Mouse (Mus musculus) heart, adult 8-10 months (tissue): ENCODE results near the gene Clk4. TPM values are rescaled to one million over a fixed set of nuclear protein-coding genes. Genes with fewer than 3 reads are reported as not detected.

Experiments
- DNase-seq: peaks from one replicate; pipeline ENCODE4 v3.0.0; 2022; ENCODE audit warnings: low spot score
- total RNA-seq, 4 experiments: library from RNA; stranded (reverse); gene quantifications; 2 replicates each; pipeline ENCODE4 v1.2.4; 2022

The Clk4 gene
- 10 to 100 TPM; 28.6 to 47.2 (median 37.7) TPM for total RNA-seq

- DNase-seq: no peak
These were observed at the start of gene Clk4 for GRCm38 (mm10) chr11:51261680-51262219. Gene Clk4 (plus strand): TSS chr11:51261730.

- DNase-seq: no peak
These were observed 47.5 kb upstream of the Clk4 start for GRCm38 (mm10) chr11:51214021-51214420.

GRCm38 (mm10) chr11:51219396-51219980, 42.0 kb upstream of the Clk4 start:
- no peak for DNase-seq

GRCm38 (mm10) chr11:51220308-51220707, 41.2 kb upstream of the Clk4 start, which contains the start of gene Gm12569:
Gene Gm12569 (plus strand): TSS chr11:51220473.
- DNase-seq: no peak

- no peak for DNase-seq
These were observed 34.4 kb upstream of the Clk4 start for GRCm38 (mm10) chr11:51227104-51227503.

GRCm38 (mm10) chr11:51234626-51235025, 26.9 kb upstream of the Clk4 start:
- no peak for DNase-seq

GRCm38 (mm10) chr11:51242897-51243296, 18.6 kb upstream of the Clk4 start:
- no peak for DNase-seq

GRCm38 (mm10) chr11:51257006-51257405, 4.5 kb upstream of the Clk4 start:
- DNase-seq: no peak

- peak; percentile 98 for DNase-seq
These were observed 1.1 kb downstream of the Clk4 start, which contains the start of gene BC049762 for GRCm38 (mm10) chr11:51262342-51263285. Gene BC049762 (minus strand): TSS chr11:51263046.

GRCm38 (mm10) chr11:51263286-51263831, 1.8 kb downstream of the Clk4 start:
- peak; percentile 53 for DNase-seq

- peak; percentile 28 for DNase-seq
These were observed 2.8 kb downstream of the Clk4 start for GRCm38 (mm10) chr11:51264352-51264751.

- DNase-seq: peak; percentile 32
These were observed 3.8 kb downstream of the Clk4 start for GRCm38 (mm10) chr11:51265326-51265725.

GRCm38 (mm10) chr11:51274418-51274817, 12.9 kb downstream of the Clk4 start:
- DNase-seq: no peak

GRCm38 (mm10) chr11:51289564-51290041, 28.1 kb downstream of the Clk4 start, which contains the start of gene Col23a1:
Gene Col23a1 (plus strand): TSS chr11:51289920.
- DNase-seq: peak; percentile 74

- DNase-seq: no peak
These were observed 28.8 kb downstream of the Clk4 start for GRCm38 (mm10) chr11:51290066-51290955.

- no peak for DNase-seq
These were observed 32.5 kb downstream of the Clk4 start for GRCm38 (mm10) chr11:51293956-51294530.

GRCm38 (mm10) chr11:51295742-51296141, 34.2 kb downstream of the Clk4 start:
- no peak for DNase-seq

GRCm38 (mm10) chr11:51298691-51299090, 37.2 kb downstream of the Clk4 start:
- no peak for DNase-seq

- DNase-seq: no peak
These were observed 40.9 kb downstream of the Clk4 start for GRCm38 (mm10) chr11:51302396-51302795.

- no peak for DNase-seq
These were observed 42.5 kb downstream of the Clk4 start for GRCm38 (mm10) chr11:51303981-51304553.
